Mouse (Mus musculus): ENCODE data around the gene Rab5c. TPM values are rescaled to one million over a fixed set of nuclear protein-coding genes. Genes with fewer than 3 reads are reported as not detected.
A peak's percentile ranks its signal among the peaks of the same experiment; 100 is the strongest.

Gene Rab5c
- total and polyA plus RNA-seq, 2 experiments from 2014 or later, result 34.1 to 248 TPM

- Histone ChIP-seq H3K27ac (no peak overlapping the region), H3K9ac (replicated peaks; ENCODE audit: low read length) (no peak overlapping the region), H3K4me3 (ENCODE audit: low read length) (no peak overlapping the region), H3K36me3 (ENCODE audit: insufficient read depth, low read length) (no peaks in the 10 kb centered on the region), H3K4me1 (ENCODE audit: insufficient read depth, low read length) (no peaks in the 10 kb centered on the region), H3K9me3 (ENCODE audit: low read length) (no peaks in the 10 kb centered on the region), H3K4me2 (ENCODE audit: low read depth, low read length) (no peak overlapping the region), H3K27me3 (ENCODE audit: insufficient read depth, low read length) (no peaks in the 10 kb centered on the region)
- 83% methylated on average over 2 of the region's 3 CpGs for WGBS
- ATAC-seq, result no peak
- no peak for DNase-seq (ENCODE audit: low spot score)
- TF ChIP-seq CTCF (IDR thresholded peaks at IDR 0.05; ENCODE audit: low read depth), result no peak
Measured at GRCm38 (mm10) chr11:100685371-100685770, 52.6 kb downstream of the Rab5c start.

- no peaks in the 10 kb centered on the region for H3K27me3 ChIP-seq (ENCODE audit: insufficient read depth, low read length)
- no peak for DNase-seq (ENCODE audit: low spot score)
- no peaks in the 10 kb centered on the region for H3K9me3 ChIP-seq (ENCODE audit: low read length)
- H3K4me3 ChIP-seq (ENCODE audit: low read length), result no peak overlapping the region
- H3K27ac ChIP-seq, result no peak overlapping the region
- 67% methylated on average over 2 of the region's 2 CpGs for WGBS
- TF ChIP-seq CTCF (IDR thresholded peaks at IDR 0.05; ENCODE audit: low read depth), result no peak
- ATAC-seq, result no peak
- H3K36me3 ChIP-seq (ENCODE audit: insufficient read depth, low read length), result no peaks in the 10 kb centered on the region
- no peak overlapping the region for H3K9ac ChIP-seq (replicated peaks; ENCODE audit: low read length)
- H3K4me2 ChIP-seq (ENCODE audit: low read depth, low read length), result no peak overlapping the region
- no peaks in the 10 kb centered on the region for H3K4me1 ChIP-seq (ENCODE audit: insufficient read depth, low read length)
Measured at GRCm38 (mm10) chr11:100684084-100684483, 53.9 kb downstream of the Rab5c start.

- ATAC-seq (no peak), DNase-seq (ENCODE audit: low spot score) (no peak)
- Histone ChIP-seq H3K4me1 (ENCODE audit: insufficient read depth, low read length) (no peaks in the 10 kb centered on the region), H3K4me2 (ENCODE audit: low read depth, low read length) (no peak overlapping the region), H3K9ac (replicated peaks; ENCODE audit: low read length) (no peak overlapping the region), H3K36me3 (ENCODE audit: insufficient read depth, low read length) (no peaks in the 10 kb centered on the region), H3K4me3 (ENCODE audit: low read length) (no peak overlapping the region), H3K27me3 (ENCODE audit: insufficient read depth, low read length) (no peaks in the 10 kb centered on the region), H3K27ac (no peak overlapping the region), H3K9me3 (ENCODE audit: low read length) (no peaks in the 10 kb centered on the region)
- no peak for TF ChIP-seq CTCF (IDR thresholded peaks at IDR 0.05; ENCODE audit: low read depth)
- 72% methylated on average over 5 of the region's 5 CpGs for WGBS
Measured at GRCm38 (mm10) chr11:100682526-100682925, 55.5 kb downstream of the Rab5c start.

- DNase-seq (ENCODE audit: low spot score) (no peak), ATAC-seq (no peak)
- Histone ChIP-seq H3K4me1 (ENCODE audit: insufficient read depth, low read length) (no peaks in the 10 kb centered on the region), H3K27me3 (ENCODE audit: insufficient read depth, low read length) (no peaks in the 10 kb centered on the region), H3K4me2 (ENCODE audit: low read depth, low read length) (no peak overlapping the region), H3K9me3 (ENCODE audit: low read length) (no peaks in the 10 kb centered on the region), H3K4me3 (ENCODE audit: low read length) (no peak overlapping the region), H3K27ac (no peak overlapping the region), H3K36me3 (ENCODE audit: insufficient read depth, low read length) (no peaks in the 10 kb centered on the region), H3K9ac (replicated peaks; ENCODE audit: low read length) (no peak overlapping the region)
- WGBS, result 80% methylated on average over 5 of the region's 5 CpGs
- TF ChIP-seq CTCF (IDR thresholded peaks at IDR 0.05; ENCODE audit: low read depth), result no peak
Measured at GRCm38 (mm10) chr11:100681826-100682225, 56.2 kb downstream of the Rab5c start.

- Histone ChIP-seq H3K27ac (no peak overlapping the region), H3K4me3 (ENCODE audit: low read length) (no peak overlapping the region), H3K27me3 (ENCODE audit: insufficient read depth, low read length) (no peaks in the 10 kb centered on the region), H3K9me3 (ENCODE audit: low read length) (no peaks in the 10 kb centered on the region), H3K9ac (replicated peaks; ENCODE audit: low read length) (no peak overlapping the region), H3K4me1 (ENCODE audit: insufficient read depth, low read length) (peaks cover 5% of the 10 kb centered on the region; the same call in 1 of the 2 replicates), H3K4me2 (ENCODE audit: low read depth, low read length) (no peak overlapping the region), H3K36me3 (ENCODE audit: insufficient read depth, low read length) (no peaks in the 10 kb centered on the region)
- DNase-seq (ENCODE audit: low spot score) (no peak), ATAC-seq (no peak)
- no peak for TF ChIP-seq CTCF (IDR thresholded peaks at IDR 0.05; ENCODE audit: low read depth)
- WGBS, result 57% methylated on average over 7 of the region's 7 CpGs
Measured at GRCm38 (mm10) chr11:100677810-100678209, 60.2 kb downstream of the Rab5c start.

GRCm38 (mm10) chr11:100673169-100673568 lies 64.8 kb downstream of the Rab5c start:
- Histone ChIP-seq H3K4me3 (ENCODE audit: low read length) (no peak overlapping the region), H3K9ac (replicated peaks; ENCODE audit: low read length) (0 out of 2 replicates have a peak overlapping the region, but pooled peaks have one; percentile 17), H3K4me2 (ENCODE audit: low read depth, low read length) (peak overlapping the region; percentile 36), H3K9me3 (ENCODE audit: low read length) (no peaks in the 10 kb centered on the region), H3K4me1 (ENCODE audit: insufficient read depth, low read length) (peaks cover 5% of the 10 kb centered on the region; the same call in 1 of the 2 replicates), H3K27me3 (ENCODE audit: insufficient read depth, low read length) (no peaks in the 10 kb centered on the region), H3K27ac (no peak overlapping the region), H3K36me3 (ENCODE audit: insufficient read depth, low read length) (no peaks in the 10 kb centered on the region)
- 2% methylated on average over 23 of the region's 23 CpGs for WGBS
- ATAC-seq (no peak), DNase-seq (ENCODE audit: low spot score) (peak; percentile 39)
- no peak for TF ChIP-seq CTCF (IDR thresholded peaks at IDR 0.05; ENCODE audit: low read depth)

GRCm38 (mm10) chr11:100671956-100672355 lies 66.1 kb downstream of the Rab5c start:
- Histone ChIP-seq H3K36me3 (ENCODE audit: insufficient read depth, low read length) (no peaks in the 10 kb centered on the region), H3K27me3 (ENCODE audit: insufficient read depth, low read length) (no peaks in the 10 kb centered on the region), H3K4me1 (ENCODE audit: insufficient read depth, low read length) (peaks cover 5% of the 10 kb centered on the region; the same call in 1 of the 2 replicates), H3K4me3 (ENCODE audit: low read length) (no peak overlapping the region), H3K9me3 (ENCODE audit: low read length) (no peaks in the 10 kb centered on the region), H3K4me2 (ENCODE audit: low read depth, low read length) (no peak overlapping the region), H3K27ac (no peak overlapping the region), H3K9ac (replicated peaks; ENCODE audit: low read length) (no peak overlapping the region)
- TF ChIP-seq CTCF (IDR thresholded peaks at IDR 0.05; ENCODE audit: low read depth), result no peak
- DNase-seq (ENCODE audit: low spot score) (no peak), ATAC-seq (no peak)
- WGBS, result 72% methylated on average over 2 of the region's 2 CpGs
